Mouse (Mus musculus) neutrophil, adult 59 days (primary cell): Measurements from ENCODE around the gene Wdr49. TPM values are rescaled to one million over a fixed set of nuclear protein-coding genes. Genes with fewer than 3 reads are reported as not detected.

Source experiments
- total RNA-seq, 2 experiments: library from RNA; stranded (reverse); gene quantifications; 1 replicate in 1 of 2; 2 replicates in 1 of 2; pipeline ENCODE4 v1.2.4; 2023

Wdr49 gene
- under 1 TPM; 0.13 to 0.47 TPM for total RNA-seq

DNA sequence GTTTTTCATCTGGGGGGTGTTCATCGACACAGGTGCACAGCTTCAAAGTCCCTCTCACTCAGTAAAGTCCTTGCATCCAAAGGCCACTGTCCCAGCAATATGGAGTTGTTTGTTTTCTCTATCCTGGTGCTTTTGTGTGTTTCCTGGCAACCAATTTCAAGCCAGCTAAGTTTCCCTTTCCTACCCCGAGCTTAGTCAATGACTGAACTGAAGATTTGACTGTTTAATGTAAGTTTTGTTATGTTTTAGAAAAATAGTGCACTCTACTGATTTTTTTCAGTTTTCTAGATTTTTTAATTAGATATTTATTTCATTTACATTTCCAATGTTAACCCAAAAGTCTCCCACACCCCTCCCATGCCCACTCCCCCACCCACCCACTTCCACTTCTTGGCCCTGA, at the start of gene Wdr49:
TSS of gene Wdr49 (minus strand) at position 101 of the 400 bp plus-strand sequence.

DNA sequence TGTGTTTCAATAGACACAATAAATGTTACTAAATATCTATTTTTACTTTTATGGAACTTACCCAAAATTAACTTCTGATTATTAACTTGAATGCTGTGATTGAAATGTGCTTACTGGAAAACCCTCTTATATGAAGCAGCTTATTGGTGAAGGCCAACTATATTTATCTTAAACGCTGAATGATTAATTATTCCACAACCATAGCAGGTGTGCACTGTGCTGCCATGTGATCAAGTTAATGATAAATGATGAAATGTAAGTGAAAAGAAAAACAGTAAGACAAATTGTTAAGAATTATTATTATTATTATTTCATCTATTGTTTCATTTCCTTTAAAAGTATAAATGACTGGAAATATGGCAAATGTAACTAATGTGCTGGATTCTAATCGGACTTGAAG, 212.0 kb downstream of the Wdr49 start, which contains the start of gene Serpini2:
TSS of gene Serpini2 (minus strand) at position 101 of the 400 bp plus-strand sequence.

Other genes starting within 250 kb of the Wdr49 start
- not detected for gene Serpini2, start 212.1 kb downstream of the Wdr49 start, total RNA-seq
- gene Pdcd10, start 74.7 kb upstream of the Wdr49 start, total RNA-seq = 10 to 100 TPM; 62.2 to 65.2 TPM
- 1 to 10 TPM in 1 of 2 experiments, under 1 TPM in 1; 0.58 to 1.2 TPM for gene Serpini1, start 75.4 kb upstream of the Wdr49 start, total RNA-seq